Mouse (Mus musculus) stomach, postnatal 0 days (tissue): ENCODE results near the gene Gm21981.

Experiments
- CTCF ChIP-seq: IDR thresholded peaks from 2 replicates; pipeline ENCODE4 v1.5.1; 2016; ENCODE audit warnings: antibody characterized with exemption, low read depth, mild to moderate bottlenecking, moderate library complexity
- EP300 ChIP-seq: optimal IDR thresholded peaks from 2 replicates; pipeline ENCODE3; 2016; ENCODE audit warnings: antibody characterized with exemption

GRCm38 (mm10) chr17:47689894-47690293 lies 4.4 kb downstream of the Gm21981 start:
- TF ChIP-seq CTCF (no peak), EP300 (no peak)
